Mouse (Mus musculus): ENCODE measurements around the gene Porcn. TPM values are rescaled to one million over a fixed set of nuclear protein-coding genes. Genes with fewer than 3 reads are reported as not detected.
A peak's percentile ranks its signal among the peaks of the same experiment; 100 is the strongest.

Gene Porcn
- polyA plus RNA-seq, 1 experiment = 250 TPM

- Histone ChIP-seq H3K4me3 (replicated peaks; ENCODE audit: insufficient read depth, low read depth, low read length) (no peak overlapping the region), H3K4me1 (ENCODE audit: control insufficient read depth, insufficient read depth, low read length) (peaks cover 7% of the 10 kb centered on the region), H3K27ac (ENCODE audit: insufficient read depth, low read length) (no peak overlapping the region), H3K27me3 (ENCODE audit: control insufficient read depth, insufficient read depth, low read length) (no peaks in the 10 kb centered on the region)
- no peak for TF ChIP-seq CTCF (IDR thresholded peaks at IDR 0.05; ENCODE audit: borderline replicate concordance, insufficient read depth, low read depth, low read length)
- no peak for TF ChIP-seq POLR2A (IDR thresholded peaks at IDR 0.05; ENCODE audit: borderline replicate concordance, insufficient read depth, low read length)
- 80% methylated on average over 2 of the region's 2 CpGs for WGBS
- no peak for DNase-seq
Observed at GRCm38 (mm10) chrX:8218114-8218513, 11.8 kb upstream of the Porcn start.

GRCm38 (mm10) chrX:8217383-8217782 lies 11.1 kb upstream of the Porcn start:
- H3K4me3 ChIP-seq (replicated peaks; ENCODE audit: insufficient read depth, low read depth, low read length) = no peak overlapping the region
- 56% methylated on average over 6 of the region's 6 CpGs for WGBS
- H3K4me1 ChIP-seq (ENCODE audit: control insufficient read depth, insufficient read depth, low read length) = peaks cover 2% of the 10 kb centered on the region; the same call in 1 of the 2 replicates
- no peak for DNase-seq
- no peaks in the 10 kb centered on the region for H3K27me3 ChIP-seq (ENCODE audit: control insufficient read depth, insufficient read depth, low read length)
- no peak overlapping the region for H3K27ac ChIP-seq (ENCODE audit: insufficient read depth, low read length)
- no peak for TF ChIP-seq POLR2A (IDR thresholded peaks at IDR 0.05; ENCODE audit: borderline replicate concordance, insufficient read depth, low read length)
- no peak for TF ChIP-seq CTCF (IDR thresholded peaks at IDR 0.05; ENCODE audit: borderline replicate concordance, insufficient read depth, low read depth, low read length)

- no peak overlapping the region for H3K4me3 ChIP-seq (replicated peaks; ENCODE audit: insufficient read depth, low read depth, low read length)
- DNase-seq = no peak
- TF ChIP-seq CTCF (IDR thresholded peaks at IDR 0.05; ENCODE audit: borderline replicate concordance, insufficient read depth, low read depth, low read length) (no peak), POLR2A (IDR thresholded peaks at IDR 0.05; ENCODE audit: borderline replicate concordance, insufficient read depth, low read length) (no peak)
- no peak overlapping the region for H3K27ac ChIP-seq (ENCODE audit: insufficient read depth, low read length)
- WGBS = 80% methylated on average over 7 of the region's 7 CpGs
- no peaks in the 10 kb centered on the region for H3K4me1 ChIP-seq (ENCODE audit: control insufficient read depth, insufficient read depth, low read length)
- no peaks in the 10 kb centered on the region for H3K27me3 ChIP-seq (ENCODE audit: control insufficient read depth, insufficient read depth, low read length)
Observed at GRCm38 (mm10) chrX:8211490-8212207, 5.3 kb upstream of the Porcn start.

GRCm38 (mm10) chrX:8209720-8210119 lies 3.4 kb upstream of the Porcn start:
- no peak for TF ChIP-seq CTCF (IDR thresholded peaks at IDR 0.05; ENCODE audit: borderline replicate concordance, insufficient read depth, low read depth, low read length)
- TF ChIP-seq POLR2A (IDR thresholded peaks at IDR 0.05; ENCODE audit: borderline replicate concordance, insufficient read depth, low read length) = no peak
- H3K4me1 ChIP-seq (ENCODE audit: control insufficient read depth, insufficient read depth, low read length) = peaks cover 3% of the 10 kb centered on the region; the same call in 1 of the 2 replicates
- H3K4me3 ChIP-seq (replicated peaks; ENCODE audit: insufficient read depth, low read depth, low read length) = no peak overlapping the region
- H3K27me3 ChIP-seq (ENCODE audit: control insufficient read depth, insufficient read depth, low read length) = no peaks in the 10 kb centered on the region
- H3K27ac ChIP-seq (ENCODE audit: insufficient read depth, low read length) = no peak overlapping the region
- WGBS = 83% methylated on average over 2 of the region's 2 CpGs
- DNase-seq = no peak

- no peak overlapping the region for H3K4me3 ChIP-seq (replicated peaks; ENCODE audit: insufficient read depth, low read depth, low read length)
- H3K4me1 ChIP-seq (ENCODE audit: control insufficient read depth, insufficient read depth, low read length) = peaks cover 24% of the 10 kb centered on the region
- no peaks in the 10 kb centered on the region for H3K27me3 ChIP-seq (ENCODE audit: control insufficient read depth, insufficient read depth, low read length)
- TF ChIP-seq POLR2A (IDR thresholded peaks at IDR 0.05; ENCODE audit: borderline replicate concordance, insufficient read depth, low read length) (no peak), CTCF (IDR thresholded peaks at IDR 0.05; ENCODE audit: borderline replicate concordance, insufficient read depth, low read depth, low read length) (no peak)
- H3K27ac ChIP-seq (ENCODE audit: insufficient read depth, low read length) = no peak overlapping the region
- no peak for DNase-seq
- 60% methylated on average over 4 of the region's 4 CpGs for WGBS
Observed at GRCm38 (mm10) chrX:8207224-8207623, 899 bp upstream of the Porcn start.

GRCm38 (mm10) chrX:8206694-8207197 lies 421 bp upstream of the Porcn start:
- DNase-seq = no peak
- peak overlapping the region; percentile 70; the same call in 1 of the 2 replicates for H3K27ac ChIP-seq (ENCODE audit: insufficient read depth, low read length)
- WGBS = 10% methylated on average over 11 of the region's 11 CpGs
- H3K4me3 ChIP-seq (replicated peaks; ENCODE audit: insufficient read depth, low read depth, low read length) = peak overlapping the region; percentile 66
- no peaks in the 10 kb centered on the region for H3K27me3 ChIP-seq (ENCODE audit: control insufficient read depth, insufficient read depth, low read length)
- TF ChIP-seq POLR2A (IDR thresholded peaks at IDR 0.05; ENCODE audit: borderline replicate concordance, insufficient read depth, low read length) = no peak
- no peak for TF ChIP-seq CTCF (IDR thresholded peaks at IDR 0.05; ENCODE audit: borderline replicate concordance, insufficient read depth, low read depth, low read length)
- peaks cover 24% of the 10 kb centered on the region for H3K4me1 ChIP-seq (ENCODE audit: control insufficient read depth, insufficient read depth, low read length)

- DNase-seq = peak; percentile 90 to 97
- Histone ChIP-seq H3K4me3 (replicated peaks; ENCODE audit: insufficient read depth, low read depth, low read length) (peak overlapping the region; percentile 70), H3K4me1 (ENCODE audit: control insufficient read depth, insufficient read depth, low read length) (peaks cover 31% of the 10 kb centered on the region), H3K27ac (ENCODE audit: insufficient read depth, low read length) (peak overlapping the region; percentile 97), H3K27me3 (ENCODE audit: control insufficient read depth, insufficient read depth, low read length) (no peaks in the 10 kb centered on the region)
- 9% methylated on average over 7 of the region's 7 CpGs for WGBS
- TF ChIP-seq CTCF (IDR thresholded peaks at IDR 0.05; ENCODE audit: borderline replicate concordance, insufficient read depth, low read depth, low read length) (no peak), POLR2A (IDR thresholded peaks at IDR 0.05; ENCODE audit: borderline replicate concordance, insufficient read depth, low read length) (no peak)
Observed at GRCm38 (mm10) chrX:8205551-8205950, 774 bp downstream of the Porcn start.

- no peak for DNase-seq
- no peaks in the 10 kb centered on the region for H3K27me3 ChIP-seq (ENCODE audit: control insufficient read depth, insufficient read depth, low read length)
- peak overlapping the region; percentile 59 for H3K4me3 ChIP-seq (replicated peaks; ENCODE audit: insufficient read depth, low read depth, low read length)
- H3K27ac ChIP-seq (ENCODE audit: insufficient read depth, low read length) = peak overlapping the region; percentile 97
- WGBS = 14% methylated on average over 4 of the region's 4 CpGs
- peaks cover 34% of the 10 kb centered on the region for H3K4me1 ChIP-seq (ENCODE audit: control insufficient read depth, insufficient read depth, low read length)
- TF ChIP-seq POLR2A (IDR thresholded peaks at IDR 0.05; ENCODE audit: borderline replicate concordance, insufficient read depth, low read length) (no peak), CTCF (IDR thresholded peaks at IDR 0.05; ENCODE audit: borderline replicate concordance, insufficient read depth, low read depth, low read length) (no peak)
Observed at GRCm38 (mm10) chrX:8205088-8205487, 1.2 kb downstream of the Porcn start.
